Mouse (Mus musculus) MEL (cell line): ENCODE results near the gene Rnf207. TPM values are rescaled to one million over a fixed set of nuclear protein-coding genes. Genes with fewer than 3 reads are reported as not detected.

Experiments
- DNase-seq: peaks from one replicate; pipeline ENCODE4 v3.0.0; 2011; ENCODE audit warnings: low read depth, low spot score
- H3K27ac ChIP-seq: 2 replicates; pipeline ENCODE4 v1.5.1; 2012; ENCODE audit warnings: low read depth, mild to moderate bottlenecking, control low read depth, low read length, moderate library complexity; ENCODE audit not compliant: control insufficient read depth
- H3K27me3 ChIP-seq, 2 experiments: fragments of 150-350 bp in 1 of 2; sonication (generic) in 1 of 2; 2 replicates each; pipeline ENCODE4 v1.6.1; 2012; ENCODE audit warnings: low read length in 2 of 2, mild to moderate bottlenecking in 2 of 2, improper control_type of control experiment in 1 of 2, moderate library complexity in 1 of 2; ENCODE audit not compliant: insufficient read depth in 2 of 2, control insufficient read depth in 1 of 2
- H3K36me3 ChIP-seq, 2 experiments: 2 replicates each; pipeline ENCODE4 v1.6.1; 2012 to 2014; ENCODE audit warnings: low read length in 2 of 2, improper control_type of control experiment in 1 of 2, inconsistent platforms in 1 of 2, mild to moderate bottlenecking in 1 of 2; ENCODE audit not compliant: insufficient read depth in 2 of 2, control insufficient read depth in 1 of 2
- H3K4me1 ChIP-seq, 2 experiments: fragments of 150-350 bp in 1 of 2; sonication (generic) in 1 of 2; 2 replicates each; pipeline ENCODE4 v1.6.1; 2012; ENCODE audit warnings: low read length in 2 of 2, improper control_type of control experiment in 1 of 2, mild to moderate bottlenecking in 1 of 2; ENCODE audit not compliant: insufficient read depth in 2 of 2, control insufficient read depth in 1 of 2
- H3K4me3 ChIP-seq, 2 experiments: fragments of 150-350 bp in 1 of 2; sonication (generic) in 1 of 2; 2 replicates each; pipeline ENCODE4 v1.5.1; 2012; ENCODE audit warnings: low read depth in 2 of 2, low read length in 2 of 2, mild to moderate bottlenecking in 2 of 2, moderate library complexity in 2 of 2, control low read depth in 1 of 2, improper control_type of control experiment in 1 of 2; ENCODE audit not compliant: control insufficient read depth in 1 of 2, insufficient read depth in 1 of 2
- H3K79me2 ChIP-seq: 2 replicates; pipeline ENCODE4 v1.6.1; 2012; ENCODE audit warnings: mild to moderate bottlenecking, low read length, moderate library complexity; ENCODE audit not compliant: control insufficient read depth, poor library complexity, insufficient read depth
- H3K9ac ChIP-seq: 2 replicates; pipeline ENCODE4 v1.6.1; 2012; ENCODE audit warnings: low read depth, mild to moderate bottlenecking, control low read depth, low read length, moderate library complexity; ENCODE audit not compliant: control insufficient read depth, poor library complexity, severe bottlenecking
- H3K9me3 ChIP-seq: fragments of 150-350 bp; sonication (generic); replicated peaks from 2 replicates; pipeline ENCODE4 v1.6.1; 2012; ENCODE audit warnings: mild to moderate bottlenecking, low read length, improper control_type of control experiment, moderate library complexity; ENCODE audit not compliant: insufficient read depth
- CHD1 ChIP-seq: IDR thresholded peaks from 2 replicates; pipeline ENCODE4 v1.6.1; 2012; ENCODE audit warnings: low read depth, mild to moderate bottlenecking, inconsistent platforms, low read length, improper control_type of control experiment
- CHD2 ChIP-seq: IDR thresholded peaks from 2 replicates; pipeline ENCODE4 v1.6.1; 2011; ENCODE audit warnings: low read length, improper control_type of control experiment
- EP300 ChIP-seq, 2 experiments: IDR thresholded peaks; 2 replicates each; pipeline ENCODE4 v1.6.1; 2011; ENCODE audit warnings: improper control_type of control experiment in 2 of 2, low read length in 2 of 2, low read depth in 1 of 2, mild to moderate bottlenecking in 1 of 2
- ETS1 ChIP-seq: IDR thresholded peaks from 2 replicates; pipeline ENCODE4 v1.6.1; 2012; ENCODE audit warnings: low read depth, mild to moderate bottlenecking, inconsistent platforms, low read length, improper control_type of control experiment, moderate library complexity
- MAX ChIP-seq: IDR thresholded peaks from 2 replicates; pipeline ENCODE4 v1.6.1; 2011; ENCODE audit warnings: low read length, improper control_type of control experiment
- MAZ ChIP-seq: IDR thresholded peaks from 2 replicates; pipeline ENCODE4 v1.6.1; 2012; ENCODE audit warnings: low read depth, mild to moderate bottlenecking, inconsistent platforms, low read length, improper control_type of control experiment
- MEF2A ChIP-seq: IDR thresholded peaks from 2 replicates; pipeline ENCODE4 v1.6.1; 2014; ENCODE audit warnings: low read depth, mild to moderate bottlenecking, inconsistent platforms, low read length, improper control_type of control experiment; ENCODE audit not compliant: poor library complexity, insufficient replicate concordance, severe bottlenecking; ENCODE audit errors: extremely low read depth
- MXI1 ChIP-seq: IDR thresholded peaks from 2 replicates; pipeline ENCODE4 v1.6.1; 2011; ENCODE audit warnings: mild to moderate bottlenecking, low read depth, low read length, improper control_type of control experiment
- MYB ChIP-seq: IDR thresholded peaks from 2 replicates; pipeline ENCODE4 v1.6.1; 2011; ENCODE audit warnings: mild to moderate bottlenecking, low read depth, low read length, improper control_type of control experiment
- NRF1 ChIP-seq: IDR thresholded peaks from 2 replicates; pipeline ENCODE4 v1.6.1; 2014; ENCODE audit warnings: low read depth, mild to moderate bottlenecking, inconsistent platforms, low read length, improper control_type of control experiment, moderate library complexity; ENCODE audit not compliant: poor library complexity, insufficient read depth, severe bottlenecking
- POLR2A ChIP-seq, 2 experiments: IDR thresholded peaks; 2 replicates each; pipeline ENCODE4 v1.6.1; 2011 to 2012; ENCODE audit warnings: low read length in 2 of 2, mild to moderate bottlenecking in 2 of 2, control low read depth in 1 of 2, improper control_type of control experiment in 1 of 2, low read depth in 1 of 2, moderate library complexity in 1 of 2; ENCODE audit not compliant: control insufficient read depth in 1 of 2, insufficient read depth in 1 of 2, poor library complexity in 1 of 2
- SMC3 ChIP-seq: IDR thresholded peaks from 2 replicates; pipeline ENCODE4 v1.6.1; 2011; ENCODE audit warnings: low read depth, low read length, improper control_type of control experiment
- TAL1 ChIP-seq: IDR thresholded peaks from 2 replicates; pipeline ENCODE4 v1.6.1; 2012; ENCODE audit warnings: mild to moderate bottlenecking, inconsistent platforms, low read length, moderate library complexity, mixed read lengths
- TCF12 ChIP-seq: IDR thresholded peaks from 2 replicates; pipeline ENCODE4 v1.6.1; 2014; ENCODE audit warnings: low read depth, mild to moderate bottlenecking, inconsistent platforms, low read length, improper control_type of control experiment, moderate library complexity
- USF2 ChIP-seq, 2 experiments: IDR thresholded peaks; 2 replicates each; pipeline ENCODE4 v1.6.1; 2011 to 2012; ENCODE audit warnings: improper control_type of control experiment in 2 of 2, low read length in 2 of 2, borderline replicate concordance in 1 of 2, inconsistent platforms in 1 of 2, low read depth in 1 of 2, mild to moderate bottlenecking in 1 of 2; ENCODE audit not compliant: insufficient read depth in 1 of 2
- ZC3H11A ChIP-seq: IDR thresholded peaks from 2 replicates; pipeline ENCODE4 v1.6.1; 2012; ENCODE audit warnings: low read depth, mild to moderate bottlenecking, inconsistent platforms, low read length, improper control_type of control experiment
- ZKSCAN1 ChIP-seq: IDR thresholded peaks from 2 replicates; pipeline ENCODE4 v1.6.1; 2012; ENCODE audit warnings: low read depth, mild to moderate bottlenecking, inconsistent platforms, low read length, improper control_type of control experiment, moderate library complexity
- polyA plus RNA-seq, 2 experiments: library from polyadenylated mRNA; stranded (reverse) in 1 of 2; unstranded in 1 of 2; fragments of >175 nt in 1 of 2; fragments of >200 nt in 1 of 2; gene quantifications; 2 replicates each; pipeline versions ENCODE4 v1.2.1 to v1.2.4; 2012; ENCODE audit warnings: low replicate concordance in 2 of 2, low read depth in 1 of 2; ENCODE audit not compliant: insufficient read length in 2 of 2, insufficient read depth in 1 of 2, missing spikeins in 1 of 2
- total RNA-seq: library from RNA; depleted of rRNA; stranded (reverse); fragments of 300-350 nt; gene quantifications from 2 replicates; pipeline ENCODE4 v1.2.3, GENCODE M21; 2012

Gene Rnf207
- total and polyA plus RNA-seq, 3 experiments, result 0.36 TPM; not detected in 2

- Histone ChIP-seq H3K4me1 (peaks cover 6 to 15% of the 10 kb centered on the region in 2 experiments; a peak in 3 of 4 replicates), H3K27me3 (no peaks in the 10 kb centered on the region), H3K9me3 (no peaks in the 10 kb centered on the region), H3K36me3 (no peaks in the 10 kb centered on the region), H3K9ac (peak overlapping the region; percentile 36), H3K27ac (no peak overlapping the region), H3K79me2 (no peaks in the 10 kb centered on the region)
- DNase-seq, result peak; percentile 50
- 0 out of 2 replicates have a peak, but pooled peaks have one; percentile 20 for TF ChIP-seq MXI1
- TF ChIP-seq ETS1, result peak; percentile 56; the same call in 1 of the 2 replicates
- TF ChIP-seq NRF1, result no peak
- TF ChIP-seq, all 39 proteins: peak for 2
- H3K4me3 ChIP-seq, result peak overlapping the region in 1 of 2 experiments; percentile 22; a peak in 1 of 4 replicates
Observed at GRCm38 (mm10) chr4:152345120-152345889, 26.5 kb upstream of the Rnf207 start.

GRCm38 (mm10) chr4:152344651-152345050 is 25.9 kb upstream of the Rnf207 start:
- Histone ChIP-seq H3K27ac (no peak overlapping the region), H3K36me3 (no peaks in the 10 kb centered on the region), H3K79me2 (no peaks in the 10 kb centered on the region), H3K27me3 (no peaks in the 10 kb centered on the region), H3K4me1 (peaks cover 6 to 15% of the 10 kb centered on the region in 2 experiments; a peak in 3 of 4 replicates), H3K9me3 (no peaks in the 10 kb centered on the region), H3K4me3 (peak overlapping the region in 1 of 2 experiments; percentile 17; a peak in 1 of 4 replicates), H3K9ac (no peak overlapping the region; the same call in 1 of the 2 replicates)
- TF ChIP-seq MEF2A (no peak), POLR2A (IDR thresholded peaks at IDR 0.05; ENCODE audit: control insufficient read depth in 1 of 2, insufficient read depth in 1 of 2, low read depth in 1 of 2, low read length in 2 of 2, poor library complexity in 1 of 2) (no peak), MAX (no peak), MAZ (no peak), ZC3H11A (no peak), CHD1 (no peak), MYB (no peak), MXI1 (no peak), NRF1 (no peak), EP300 (IDR thresholded peaks at IDR 0.05; ENCODE audit: low read depth in 1 of 2, low read length in 2 of 2) (no peak), TCF12 (no peak), CHD2 (no peak), TAL1 (no peak), ZKSCAN1 (no peak), SMC3 (no peak), USF2 (IDR thresholded peaks at IDR 0.05; ENCODE audit: borderline replicate concordance in 1 of 2, insufficient read depth in 1 of 2, low read depth in 1 of 2, low read length in 2 of 2) (no peak)
- DNase-seq, result peak; percentile 22
